Mouse (Mus musculus) forebrain, embryonic 11.5 days (tissue): ENCODE data around the gene Dpy19l3. TPM values are rescaled to one million over a fixed set of nuclear protein-coding genes. Genes with fewer than 3 reads are reported as not detected.

ENCODE experiments used
- ATAC-seq: fragments of 200-750 bp; cut with Nextera tagmentation; replicated peaks from 2 replicates; pipeline ENCODE4 v1.8.0; 2017; ENCODE audit warnings: moderate TSS enrichment; ENCODE audit not compliant: low FRiP score
- DNase-seq: peaks from one replicate; pipeline ENCODE4 v3.0.0-alpha.2; 2017; ENCODE audit warnings: low spot score
- H3K27ac ChIP-seq: fragments of 300-500 bp; sonication (generic); 2 replicates; pipeline ENCODE4 v1.5.1; 2014; ENCODE audit warnings: low read depth, low read length
- H3K27me3 ChIP-seq: fragments of 300-500 bp; sonication (generic); 2 replicates; pipeline ENCODE4 v1.6.1; 2014; ENCODE audit warnings: mild to moderate bottlenecking, low read length, mixed read lengths; ENCODE audit not compliant: control insufficient read depth, insufficient read depth
- H3K36me3 ChIP-seq: fragments of 300-500 bp; sonication (generic); 2 replicates; pipeline ENCODE4 v1.6.1; 2014; ENCODE audit warnings: mild to moderate bottlenecking, low read length, moderate library complexity, mixed read lengths; ENCODE audit not compliant: control insufficient read depth, insufficient read depth
- H3K4me1 ChIP-seq: fragments of 300-500 bp; sonication (generic); replicated peaks from 2 replicates; pipeline ENCODE4 v1.6.1; 2014; ENCODE audit warnings: low read length, mixed read lengths; ENCODE audit not compliant: control insufficient read depth, insufficient read depth
- H3K4me2 ChIP-seq: fragments of 300-500 bp; sonication (generic); 2 replicates; pipeline ENCODE4 v1.6.1; 2014; ENCODE audit warnings: low read depth, mild to moderate bottlenecking, low read length, moderate library complexity, mixed read lengths; ENCODE audit not compliant: severe bottlenecking
- H3K4me3 ChIP-seq: fragments of 300-500 bp; sonication (generic); 2 replicates; pipeline ENCODE4 v1.5.1; 2014; ENCODE audit warnings: low read depth, low read length
- H3K9ac ChIP-seq: fragments of 300-500 bp; sonication (generic); 2 replicates; pipeline ENCODE4 v1.6.1; 2014; ENCODE audit warnings: low read length
- H3K9me3 ChIP-seq: fragments of 300-500 bp; sonication (generic); 2 replicates; pipeline ENCODE4 v1.6.1; 2016; ENCODE audit warnings: low read length, mixed read lengths; ENCODE audit not compliant: control insufficient read depth
- WGBS: fragments of 180-500 bp; shearing (Covaris S2); extraction: QIAGEN DNeasy Blood & Tissue Kit; methylation state at CpG from one replicate; pipeline ENCODE4 v1.1.7; 2014; 5-methylcytosine and 5-hydroxymethylcytosine counted together
- polyA plus RNA-seq: library from polyadenylated mRNA; unstranded; fragments of >200 nt; fragmentation: Nextera tagmentation; extraction: Ambion mirVana; gene quantifications from 2 replicates; pipeline ENCODE4 v1.2.1, GENCODE M21; 2014

Gene Dpy19l3
- polyA plus RNA-seq, 1 experiment from 2014 or later, result 36.7 TPM

DNA sequence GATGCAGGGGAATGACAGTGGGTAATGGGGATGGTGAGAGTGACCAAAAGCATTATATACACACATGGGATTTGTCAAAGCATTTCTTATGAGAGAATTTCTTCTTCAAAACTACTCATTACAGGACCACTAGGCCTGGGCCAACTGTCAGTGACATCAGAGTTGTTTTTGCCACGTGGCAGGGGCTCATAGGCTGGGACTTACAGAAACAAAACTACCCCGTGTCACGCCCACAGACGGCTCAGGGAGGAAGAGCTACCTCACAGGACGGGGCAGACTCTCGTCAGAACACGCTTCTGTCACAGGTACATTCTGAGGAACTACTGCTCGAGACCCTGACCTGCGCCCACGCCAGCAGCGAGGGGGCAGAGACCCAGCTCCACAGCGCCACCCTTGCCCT lies 25.9 kb downstream of the Dpy19l3 start:
- 92% methylated on average over 12 of the region's 12 CpGs for WGBS
- no peak overlapping the region for H3K9ac ChIP-seq

DNA sequence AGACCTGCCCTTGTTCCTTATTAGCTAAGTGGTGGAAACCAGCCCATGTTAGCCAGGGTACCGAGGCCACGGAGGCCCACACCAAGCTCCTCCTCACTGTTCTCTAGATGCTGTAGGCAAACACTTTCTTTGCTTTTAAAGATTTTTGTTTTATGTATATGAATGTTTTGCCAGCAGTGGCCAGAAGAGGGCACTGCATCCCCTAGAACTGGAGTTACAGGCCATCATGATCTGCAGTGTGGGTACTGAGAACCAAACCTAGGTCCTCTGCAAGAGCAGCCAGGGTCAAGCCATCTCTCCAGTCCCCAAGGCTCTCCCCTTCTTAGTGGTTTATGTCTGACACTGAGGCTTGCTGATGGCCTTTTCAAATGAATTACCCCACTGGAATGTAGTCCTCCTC lies 31.2 kb downstream of the Dpy19l3 start:
- DNase-seq (no peak), ATAC-seq (no peak)
- Histone ChIP-seq H3K9me3 (no peaks in the 10 kb centered on the region), H3K4me2 (no peak overlapping the region), H3K4me1 (no peaks in the 10 kb centered on the region), H3K36me3 (peaks cover 15% of the 10 kb centered on the region), H3K27ac (no peak overlapping the region), H3K27me3 (no peaks in the 10 kb centered on the region), H3K4me3 (no peak overlapping the region), H3K9ac (no peak overlapping the region)
- 91% methylated on average over 2 of the region's 2 CpGs for WGBS

More for the DNA sequence above, 25.9 kb downstream of the Dpy19l3 start:
- Histone ChIP-seq H3K9me3 (no peaks in the 10 kb centered on the region; the same call in 1 of the 2 replicates), H3K4me2 (no peak overlapping the region), H3K4me1 (no peaks in the 10 kb centered on the region), H3K27me3 (no peaks in the 10 kb centered on the region), H3K36me3 (peaks cover 3% of the 10 kb centered on the region; the same call in 1 of the 2 replicates), H3K27ac (no peak overlapping the region), H3K4me3 (no peak overlapping the region)
- DNase-seq, result no peak
- ATAC-seq, result no peak

DNA sequence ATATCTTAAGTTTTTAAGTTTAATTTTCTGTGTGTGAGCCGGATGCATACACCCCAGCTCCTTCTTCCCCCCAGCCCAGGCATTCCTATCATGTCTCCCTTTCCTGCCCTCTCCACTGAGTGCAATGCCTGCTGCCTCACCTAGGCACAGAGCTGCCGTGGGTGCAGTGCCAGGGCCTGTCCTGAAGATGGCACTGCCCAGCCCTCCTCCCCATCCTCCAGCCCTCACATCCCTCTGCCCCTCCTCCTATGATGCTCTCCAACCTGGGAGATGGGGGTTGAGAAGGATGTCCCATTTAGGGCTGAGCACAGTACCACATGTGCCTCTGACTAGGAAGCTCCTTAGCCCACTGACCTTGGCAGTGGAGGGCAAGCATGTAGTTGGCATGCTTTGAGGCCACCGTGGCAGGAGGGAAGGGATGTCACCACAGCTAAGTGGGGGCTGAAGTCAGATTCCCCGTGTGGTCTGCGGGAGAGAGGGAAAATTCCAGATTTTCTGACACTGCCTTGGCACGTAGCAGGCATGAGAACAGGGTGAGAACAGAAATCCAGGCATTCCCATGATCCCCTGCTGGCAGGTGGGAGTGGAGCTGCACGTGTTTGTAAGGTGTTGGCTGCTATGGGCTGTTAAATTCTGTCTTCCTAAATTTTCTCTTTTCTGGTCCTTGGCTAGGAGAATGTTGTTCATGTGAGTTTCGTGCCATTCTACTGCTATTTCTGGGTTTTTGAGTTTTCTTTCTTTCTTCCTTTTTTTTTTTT lies 35.7 kb downstream of the Dpy19l3 start:
- H3K9me3 ChIP-seq, result no peaks in the 10 kb centered on the region
- no peak overlapping the region for H3K4me3 ChIP-seq
- H3K27ac ChIP-seq, result no peak overlapping the region
- ATAC-seq (no peak), DNase-seq (no peak)
- no peaks in the 10 kb centered on the region for H3K27me3 ChIP-seq
- no peak overlapping the region for H3K9ac ChIP-seq
- H3K36me3 ChIP-seq, result peaks cover 15% of the 10 kb centered on the region
- H3K4me2 ChIP-seq, result no peak overlapping the region
- H3K4me1 ChIP-seq, result no peaks in the 10 kb centered on the region
- 86% methylated on average over 8 of the region's 8 CpGs for WGBS

DNA sequence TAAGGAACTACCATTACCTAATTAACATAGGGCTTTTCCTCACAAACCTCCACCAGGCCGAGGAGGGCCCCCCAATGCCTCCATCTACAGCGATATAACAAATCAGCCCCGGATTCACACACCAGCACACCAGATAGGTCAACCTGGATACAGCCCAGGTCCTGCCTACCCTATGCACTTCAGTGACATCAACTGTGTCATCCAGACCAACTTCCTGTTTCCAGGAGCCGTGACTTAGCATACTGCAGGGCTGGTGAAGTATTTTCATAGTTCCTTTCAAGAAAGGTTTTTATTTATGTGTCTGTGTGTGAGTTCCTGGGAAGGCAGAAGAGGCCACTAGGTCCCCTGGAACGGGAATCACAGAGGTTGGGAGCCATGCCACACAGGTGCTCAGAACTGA lies 43.9 kb downstream of the Dpy19l3 start:
- Histone ChIP-seq H3K4me3 (no peak overlapping the region), H3K9ac (no peak overlapping the region), H3K36me3 (peaks cover 7% of the 10 kb centered on the region; the same call in 1 of the 2 replicates), H3K27ac (no peak overlapping the region), H3K4me1 (no peaks in the 10 kb centered on the region), H3K4me2 (no peak overlapping the region), H3K27me3 (no peaks in the 10 kb centered on the region), H3K9me3 (no peaks in the 10 kb centered on the region)
- ATAC-seq (no peak), DNase-seq (no peak)
- WGBS, result 94% methylated on average over 5 of the region's 5 CpGs

DNA sequence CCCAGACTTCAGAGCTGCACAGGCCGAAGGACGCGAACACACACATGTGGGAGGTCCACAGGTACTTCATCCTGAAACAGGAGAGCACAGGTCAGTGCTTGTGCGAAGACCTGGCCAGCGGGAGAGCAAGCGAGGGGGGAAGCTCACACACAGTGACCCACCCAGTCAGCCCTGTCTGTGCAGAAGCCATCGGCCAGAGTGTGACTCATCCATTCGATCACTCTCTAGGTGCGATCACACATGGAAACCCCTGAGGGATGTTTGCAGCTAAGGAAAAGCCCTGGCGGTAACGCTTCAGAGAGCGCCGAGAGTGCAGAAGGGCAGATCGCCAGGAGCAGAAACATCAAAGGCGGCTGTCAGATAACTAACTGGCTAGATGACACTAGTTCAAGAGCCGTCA lies 46.2 kb downstream of the Dpy19l3 start:
- no peaks in the 10 kb centered on the region for H3K4me1 ChIP-seq
- 92% methylated on average over 16 of the region's 16 CpGs for WGBS
- no peak overlapping the region for H3K9ac ChIP-seq
- H3K27ac ChIP-seq, result no peak overlapping the region
- no peak overlapping the region for H3K4me2 ChIP-seq
- no peaks in the 10 kb centered on the region for H3K9me3 ChIP-seq
- peaks cover 2% of the 10 kb centered on the region; the same call in 1 of the 2 replicates for H3K36me3 ChIP-seq
- H3K4me3 ChIP-seq, result no peak overlapping the region
- H3K27me3 ChIP-seq, result no peaks in the 10 kb centered on the region
- DNase-seq (no peak), ATAC-seq (no peak)

DNA sequence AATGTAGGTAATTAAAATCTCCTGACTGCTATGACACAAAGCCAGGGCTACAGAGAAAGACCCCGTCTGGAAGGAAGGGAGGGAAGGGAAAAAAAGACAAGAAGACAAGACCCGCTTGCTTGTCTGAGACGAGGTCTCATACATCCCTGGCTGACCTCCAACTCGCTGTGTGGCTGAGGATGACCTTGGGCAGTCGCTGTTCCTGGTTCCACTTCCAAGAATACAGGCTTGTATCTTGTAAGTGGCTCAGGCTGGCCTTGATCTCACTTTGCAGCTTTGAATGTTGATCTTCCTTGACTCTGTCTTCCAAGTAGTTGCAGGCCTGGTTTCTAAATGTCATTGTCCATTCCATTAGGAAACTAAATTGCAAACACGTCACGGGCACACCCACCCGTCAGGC lies 55.2 kb downstream of the Dpy19l3 start:
- Histone ChIP-seq H3K36me3 (no peaks in the 10 kb centered on the region), H3K27ac (no peak overlapping the region), H3K4me2 (no peak overlapping the region), H3K4me3 (no peak overlapping the region), H3K9me3 (no peaks in the 10 kb centered on the region), H3K4me1 (no peaks in the 10 kb centered on the region), H3K9ac (no peak overlapping the region), H3K27me3 (no peaks in the 10 kb centered on the region)
- WGBS, result 95% methylated on average over 8 of the region's 8 CpGs
- no peak for DNase-seq
- no peak for ATAC-seq

DNA sequence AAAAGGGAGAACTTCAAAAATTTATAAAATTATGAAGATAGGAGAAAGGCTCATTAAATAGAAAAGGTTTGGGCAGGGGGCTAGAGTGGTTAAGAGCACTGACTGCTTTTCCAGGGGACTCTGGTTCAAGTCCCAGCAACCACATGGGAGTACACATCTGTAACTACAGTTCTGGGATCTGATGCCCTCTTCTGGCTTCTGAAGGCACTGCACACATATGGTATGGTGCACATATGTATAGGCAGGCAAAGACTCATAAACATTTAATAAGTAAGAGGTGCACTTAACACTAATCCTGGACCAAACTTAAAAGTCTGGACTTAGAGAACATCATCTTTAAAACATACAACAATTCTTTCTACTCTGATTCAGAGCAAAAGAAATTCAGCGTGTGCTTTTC lies 56.2 kb downstream of the Dpy19l3 start:
- no peak overlapping the region for H3K4me2 ChIP-seq
- no peak overlapping the region for H3K4me3 ChIP-seq
- H3K9ac ChIP-seq, result no peak overlapping the region
- WGBS, result 100% methylated on average over 1 of the region's 1 CpGs
- no peaks in the 10 kb centered on the region for H3K27me3 ChIP-seq
- H3K4me1 ChIP-seq, result no peaks in the 10 kb centered on the region
- no peak overlapping the region for H3K27ac ChIP-seq
- ATAC-seq (no peak), DNase-seq (peak; percentile 35)
- H3K9me3 ChIP-seq, result no peaks in the 10 kb centered on the region
- no peaks in the 10 kb centered on the region for H3K36me3 ChIP-seq

DNA sequence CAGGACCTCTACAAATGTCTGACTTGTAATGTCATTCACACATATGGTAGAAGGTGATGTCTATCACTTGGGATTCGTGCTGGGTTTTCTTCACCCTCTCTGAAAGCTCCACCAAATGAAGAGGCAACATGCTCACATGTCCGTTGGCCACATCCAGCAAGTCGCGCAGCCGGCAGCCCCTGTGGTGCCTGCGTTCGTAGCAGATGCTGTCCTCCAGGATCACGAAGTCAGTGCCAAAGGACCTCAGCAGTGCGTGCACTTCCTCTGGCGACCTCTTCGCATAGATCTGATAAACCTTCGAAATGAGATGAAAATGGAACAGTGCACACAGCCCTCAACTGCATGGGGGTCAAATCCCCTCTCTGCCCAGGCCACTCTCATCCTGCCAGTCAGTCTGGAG lies 61.6 kb downstream of the Dpy19l3 start:
- no peak overlapping the region for H3K4me2 ChIP-seq
- H3K9ac ChIP-seq, result no peak overlapping the region
- no peak overlapping the region for H3K4me3 ChIP-seq
- H3K27ac ChIP-seq, result no peak overlapping the region
- no peaks in the 10 kb centered on the region; the same call in 1 of the 2 replicates for H3K4me1 ChIP-seq
- H3K9me3 ChIP-seq, result no peaks in the 10 kb centered on the region
- no peak for ATAC-seq
- WGBS, result 95% methylated on average over 12 of the region's 12 CpGs
- no peaks in the 10 kb centered on the region for H3K36me3 ChIP-seq
- H3K27me3 ChIP-seq, result no peaks in the 10 kb centered on the region
- DNase-seq, result no peak

DNA sequence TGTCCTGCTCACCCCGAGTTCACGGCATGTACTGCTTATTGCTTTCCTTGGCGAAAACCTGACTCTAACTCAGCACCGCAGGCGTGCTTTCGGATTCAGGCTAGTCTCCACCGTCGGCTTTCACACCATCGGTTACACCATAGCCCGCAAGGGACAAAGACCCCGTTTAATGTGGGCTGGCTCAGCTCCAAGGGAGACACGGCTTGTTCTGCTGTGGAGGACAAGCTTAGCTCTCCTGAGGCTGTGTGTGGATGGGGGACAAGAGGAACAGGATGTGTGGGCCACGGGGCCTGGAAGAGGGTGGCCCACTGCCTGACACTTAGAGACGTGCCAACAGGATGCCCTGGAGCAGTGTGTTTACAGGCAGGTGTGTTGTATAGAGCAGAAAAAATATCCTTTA lies 62.1 kb downstream of the Dpy19l3 start:
- 83% methylated on average over 14 of the region's 14 CpGs for WGBS
- Histone ChIP-seq H3K27ac (no peak overlapping the region), H3K4me2 (no peak overlapping the region), H3K4me1 (no peaks in the 10 kb centered on the region; the same call in 1 of the 2 replicates), H3K9me3 (no peaks in the 10 kb centered on the region), H3K4me3 (no peak overlapping the region), H3K36me3 (no peaks in the 10 kb centered on the region), H3K27me3 (no peaks in the 10 kb centered on the region), H3K9ac (no peak overlapping the region)
- no peak for ATAC-seq
- DNase-seq, result no peak
